Mouse (Mus musculus): ENCODE results near the gene Zfp949.

The Zfp949 gene

GRCm38 (mm10) chr9:88547851-88548613 lies at the start of gene Zfp949:
Gene Zfp949 (plus strand): TSS chr9:88548020.
- peak; percentile 94 for DNase-seq

GRCm38 (mm10) chr9:88500112-88500511 lies 47.7 kb upstream of the Zfp949 start:
- no peak for DNase-seq

GRCm38 (mm10) chr9:88501846-88502245 lies 46.0 kb upstream of the Zfp949 start:
- no peak for DNase-seq

GRCm38 (mm10) chr9:88515546-88515945 lies 32.3 kb upstream of the Zfp949 start:
- DNase-seq = no peak

- DNase-seq = no peak
These were observed 31.3 kb upstream of the Zfp949 start for GRCm38 (mm10) chr9:88516361-88516995.

- peak; percentile 24 for DNase-seq
These were observed 28.3 kb upstream of the Zfp949 start for GRCm38 (mm10) chr9:88519390-88520121.

- no peak for DNase-seq
These were observed 27.5 kb upstream of the Zfp949 start for GRCm38 (mm10) chr9:88520122-88520848.

- no peak for DNase-seq
These were observed 26.9 kb upstream of the Zfp949 start for GRCm38 (mm10) chr9:88520849-88521483.

GRCm38 (mm10) chr9:88521961-88522568 lies 25.8 kb upstream of the Zfp949 start:
- DNase-seq = no peak

GRCm38 (mm10) chr9:88522569-88523334 lies 25.1 kb upstream of the Zfp949 start:
- peak; percentile 99 for DNase-seq

- no peak for DNase-seq
These were observed 24.5 kb upstream of the Zfp949 start for GRCm38 (mm10) chr9:88523335-88523668.

GRCm38 (mm10) chr9:88524367-88524766 lies 23.5 kb upstream of the Zfp949 start:
- no peak for DNase-seq

- no peak for DNase-seq
These were observed 23.0 kb upstream of the Zfp949 start for GRCm38 (mm10) chr9:88524796-88525195.

- DNase-seq = no peak
These were observed 22.5 kb upstream of the Zfp949 start for GRCm38 (mm10) chr9:88525341-88525740.

- DNase-seq = no peak
These were observed 19.9 kb upstream of the Zfp949 start for GRCm38 (mm10) chr9:88527956-88528355.

- DNase-seq = no peak
These were observed 19.1 kb upstream of the Zfp949 start for GRCm38 (mm10) chr9:88528736-88529135.

GRCm38 (mm10) chr9:88529571-88529970 lies 18.2 kb upstream of the Zfp949 start:
- no peak for DNase-seq

- no peak for DNase-seq
These were observed 17.7 kb upstream of the Zfp949 start for GRCm38 (mm10) chr9:88529979-88530580.

- DNase-seq = no peak
These were observed 13.7 kb upstream of the Zfp949 start for GRCm38 (mm10) chr9:88534093-88534492.

GRCm38 (mm10) chr9:88539546-88540224 lies 8.1 kb upstream of the Zfp949 start:
- no peak for DNase-seq
